Mouse (Mus musculus): ENCODE results near the gene Ctf2. TPM values are rescaled to one million over a fixed set of nuclear protein-coding genes. Genes with fewer than 3 reads are reported as not detected.

Gene Ctf2
- polyA plus RNA-seq, 1 experiment: not detected

DNA sequence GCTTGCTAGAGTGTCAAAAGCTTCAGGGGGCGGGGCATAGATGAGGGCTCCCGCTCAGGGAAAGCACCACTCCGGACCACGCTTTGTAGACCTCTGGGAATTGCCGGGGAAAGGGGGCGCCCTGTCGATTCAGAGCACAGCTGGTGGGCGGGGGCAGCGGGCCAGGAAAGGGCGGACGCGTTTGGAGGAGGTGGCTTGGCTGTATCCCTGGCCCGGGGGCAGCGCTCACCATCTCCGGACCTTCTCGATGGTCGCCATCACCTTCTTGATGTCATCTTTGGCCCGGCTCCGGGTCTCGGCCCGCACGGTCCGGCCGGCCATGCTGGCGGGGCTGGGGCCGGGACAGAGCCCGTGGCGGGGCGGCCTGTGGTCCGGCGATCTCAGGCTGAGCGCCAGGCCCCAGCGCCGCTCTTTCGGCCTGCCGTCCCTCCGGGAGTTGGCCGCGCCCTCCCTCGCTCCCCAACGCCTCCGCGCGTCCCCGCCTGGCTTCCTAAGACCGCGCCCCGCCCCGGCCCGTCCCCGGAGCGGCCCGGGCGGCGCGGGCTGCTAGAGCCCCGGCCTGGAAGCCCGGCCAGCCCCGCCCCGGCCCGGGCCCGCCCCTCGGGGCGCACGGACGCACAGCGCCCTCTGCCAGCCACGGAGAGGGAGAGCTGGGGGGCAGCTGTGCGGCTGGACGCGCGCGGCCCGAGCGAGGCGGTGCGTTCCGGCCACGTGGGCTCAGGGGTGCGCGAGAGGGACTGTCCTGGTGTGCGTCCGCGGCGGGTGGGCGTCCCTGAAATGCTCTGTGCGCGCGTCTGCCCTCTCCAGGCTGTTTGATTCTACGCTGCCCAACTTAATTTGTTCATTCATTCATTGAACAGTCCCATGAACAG lies 23.5 kb downstream of the Ctf2 start, which contains the start of gene Bcl7c:
Bcl7c (minus strand) TSS at position 727 of the 872 bp plus-strand sequence.
- peak within 1 kb of the TSS; percentile 75 for H3K4me3 ChIP-seq (ENCODE audit: low read depth, low read length)
- peak within 1 kb of the TSS; percentile 73 for H3K27ac ChIP-seq (ENCODE audit: insufficient read depth, low read length)
- H3K4me1 ChIP-seq (ENCODE audit: control insufficient read depth, insufficient read depth, low read length): no peaks in the 10 kb centered on the region
- no peaks in the 10 kb centered on the region for H3K27me3 ChIP-seq (ENCODE audit: control insufficient read depth, insufficient read depth, low read length, poor library complexity, severe bottlenecking)
- peak within 1 kb of the TSS; percentile 80 for H3K9ac ChIP-seq (ENCODE audit: low read depth, poor library complexity, severe bottlenecking)
- H3K36me3 ChIP-seq (ENCODE audit: control insufficient read depth, insufficient read depth, low read length, poor library complexity, severe bottlenecking): peaks cover 5% of the 10 kb centered on the region; the same call in 1 of the 2 replicates
- TF ChIP-seq POLR2A (IDR thresholded peaks at IDR 0.05; ENCODE audit: insufficient read depth, low read length) (no peak), EP300 (IDR thresholded peaks at IDR 0.05; ENCODE audit: insufficient read depth, low read depth, low read length) (no peak), CTCF (IDR thresholded peaks at IDR 0.05; ENCODE audit: low read depth, low read length) (peak; percentile 33)
- H3K9me3 ChIP-seq (replicated peaks; ENCODE audit: control insufficient read depth, insufficient read depth, low read length, poor library complexity, severe bottlenecking): no peaks in the 10 kb centered on the region

DNA sequence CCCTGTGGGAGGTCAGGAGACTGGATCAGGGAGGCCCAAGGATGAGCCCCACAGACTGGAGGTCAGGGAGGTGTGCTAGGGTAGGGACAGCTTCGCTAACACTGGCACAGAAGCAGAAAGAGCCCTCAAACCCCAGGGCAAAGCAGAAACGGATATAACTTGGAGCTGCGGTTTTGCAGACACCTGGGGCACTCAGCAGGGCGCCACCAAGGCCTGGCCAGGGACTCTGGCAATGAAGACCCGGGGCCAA lies 24.1 kb downstream of the Ctf2 start:
- Histone ChIP-seq H3K4me1 (ENCODE audit: control insufficient read depth, insufficient read depth, low read length) (no peaks in the 10 kb centered on the region), H3K4me3 (ENCODE audit: low read depth, low read length) (peak overlapping the region; percentile 75), H3K27ac (ENCODE audit: insufficient read depth, low read length) (no peak overlapping the region), H3K27me3 (ENCODE audit: control insufficient read depth, insufficient read depth, low read length, poor library complexity, severe bottlenecking) (no peaks in the 10 kb centered on the region), H3K36me3 (ENCODE audit: control insufficient read depth, insufficient read depth, low read length, poor library complexity, severe bottlenecking) (peaks cover 5% of the 10 kb centered on the region; the same call in 1 of the 2 replicates), H3K9ac (ENCODE audit: low read depth, poor library complexity, severe bottlenecking) (peak overlapping the region; percentile 80; the same call in 1 of the 2 replicates), H3K9me3 (replicated peaks; ENCODE audit: control insufficient read depth, insufficient read depth, low read length, poor library complexity, severe bottlenecking) (no peaks in the 10 kb centered on the region)
- TF ChIP-seq CTCF (IDR thresholded peaks at IDR 0.05; ENCODE audit: low read depth, low read length): no peak
- TF ChIP-seq EP300 (IDR thresholded peaks at IDR 0.05; ENCODE audit: insufficient read depth, low read depth, low read length): no peak
- TF ChIP-seq POLR2A (IDR thresholded peaks at IDR 0.05; ENCODE audit: insufficient read depth, low read length): no peak

DNA sequence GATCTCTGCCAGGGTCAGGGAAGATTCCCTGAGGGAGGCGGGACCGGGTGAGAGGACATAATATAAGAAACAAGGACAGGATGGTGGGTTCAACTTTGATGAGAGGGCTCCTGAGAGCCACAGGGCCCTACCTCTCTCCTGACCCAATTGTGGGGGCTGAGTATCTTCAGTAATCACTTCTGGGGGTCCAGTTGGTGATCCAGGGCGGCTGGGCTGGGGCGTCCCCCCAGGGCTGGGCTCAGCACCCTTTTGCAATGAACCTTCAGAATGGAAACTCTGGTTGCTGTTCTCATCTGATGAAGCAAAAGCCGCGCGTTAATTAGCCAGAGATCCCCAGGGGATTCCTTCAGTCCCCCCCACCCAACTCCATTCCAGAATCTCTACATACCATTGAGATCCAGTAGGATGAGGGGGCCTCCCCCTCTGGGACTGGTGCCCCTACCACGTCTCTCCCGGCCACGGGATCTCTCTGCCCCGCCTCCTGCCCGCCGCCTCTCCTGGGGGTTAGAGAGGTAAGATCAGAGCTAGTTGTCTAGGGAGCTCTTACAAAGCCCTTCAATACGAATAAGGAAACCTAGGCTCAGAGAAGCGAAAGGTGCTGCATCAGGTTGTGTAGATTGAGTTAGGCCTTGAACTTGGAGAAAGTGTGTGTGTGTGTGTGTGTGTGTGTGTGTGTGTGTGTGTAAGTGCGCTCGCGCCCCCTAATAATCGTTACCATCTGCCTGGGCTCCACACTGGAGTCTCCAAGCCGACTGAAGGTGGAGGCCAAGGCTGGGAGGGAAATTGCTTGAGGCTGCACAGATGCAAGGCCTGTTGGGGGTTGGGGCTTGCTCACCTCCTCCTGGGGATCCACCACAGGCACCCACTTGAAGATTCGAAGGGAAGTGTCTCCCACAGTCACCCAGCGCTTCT lies 24.7 kb downstream of the Ctf2 start:
- Histone ChIP-seq H3K9ac (ENCODE audit: low read depth, poor library complexity, severe bottlenecking) (0 out of 2 replicates have a peak overlapping the region, but pooled peaks have one; percentile 80), H3K4me1 (ENCODE audit: control insufficient read depth, insufficient read depth, low read length) (no peaks in the 10 kb centered on the region)

DNA sequence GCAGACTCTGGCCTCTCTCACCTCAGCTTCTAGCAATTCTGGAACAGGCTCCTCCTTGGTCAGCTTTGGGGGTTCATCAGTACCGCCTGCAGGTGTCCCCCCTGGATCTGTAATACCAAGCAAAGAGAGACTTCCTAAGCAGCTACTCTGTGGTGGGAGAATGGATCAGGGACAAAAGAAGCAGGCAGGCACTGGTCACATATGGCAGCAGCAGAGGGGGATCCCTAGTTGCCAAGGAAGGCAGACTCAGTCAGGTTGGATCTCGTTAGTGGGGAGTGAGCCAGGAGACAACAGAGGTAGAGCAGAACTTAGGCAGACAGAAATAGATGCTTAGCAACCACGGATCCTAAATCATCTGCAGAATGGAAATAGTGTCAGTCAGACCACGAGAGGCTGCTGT lies 26.3 kb downstream of the Ctf2 start:
- H3K36me3 ChIP-seq (ENCODE audit: control insufficient read depth, insufficient read depth, low read length, poor library complexity, severe bottlenecking): peaks cover 5% of the 10 kb centered on the region; the same call in 1 of the 2 replicates
- H3K4me3 ChIP-seq (ENCODE audit: low read depth, low read length): no peak overlapping the region
- TF ChIP-seq EP300 (IDR thresholded peaks at IDR 0.05; ENCODE audit: insufficient read depth, low read depth, low read length) (no peak), POLR2A (IDR thresholded peaks at IDR 0.05; ENCODE audit: insufficient read depth, low read length) (no peak), CTCF (IDR thresholded peaks at IDR 0.05; ENCODE audit: low read depth, low read length) (no peak)
- no peak overlapping the region for H3K27ac ChIP-seq (ENCODE audit: insufficient read depth, low read length)
- H3K9me3 ChIP-seq (replicated peaks; ENCODE audit: control insufficient read depth, insufficient read depth, low read length, poor library complexity, severe bottlenecking): no peaks in the 10 kb centered on the region
- H3K9ac ChIP-seq (ENCODE audit: low read depth, poor library complexity, severe bottlenecking): no peak overlapping the region
- H3K4me1 ChIP-seq (ENCODE audit: control insufficient read depth, insufficient read depth, low read length): no peaks in the 10 kb centered on the region
- H3K27me3 ChIP-seq (ENCODE audit: control insufficient read depth, insufficient read depth, low read length, poor library complexity, severe bottlenecking): no peaks in the 10 kb centered on the region

More for the DNA sequence above, 24.7 kb downstream of the Ctf2 start:
- no peaks in the 10 kb centered on the region for H3K27me3 ChIP-seq (ENCODE audit: control insufficient read depth, insufficient read depth, low read length, poor library complexity, severe bottlenecking)
- H3K9me3 ChIP-seq (replicated peaks; ENCODE audit: control insufficient read depth, insufficient read depth, low read length, poor library complexity, severe bottlenecking): no peaks in the 10 kb centered on the region
- TF ChIP-seq POLR2A (IDR thresholded peaks at IDR 0.05; ENCODE audit: insufficient read depth, low read length) (no peak), CTCF (IDR thresholded peaks at IDR 0.05; ENCODE audit: low read depth, low read length) (no peak), EP300 (IDR thresholded peaks at IDR 0.05; ENCODE audit: insufficient read depth, low read depth, low read length) (no peak)
- peaks cover 5% of the 10 kb centered on the region; the same call in 1 of the 2 replicates for H3K36me3 ChIP-seq (ENCODE audit: control insufficient read depth, insufficient read depth, low read length, poor library complexity, severe bottlenecking)
- H3K4me3 ChIP-seq (ENCODE audit: low read depth, low read length): peak overlapping the region; percentile 75
- no peak overlapping the region for H3K27ac ChIP-seq (ENCODE audit: insufficient read depth, low read length)

DNA sequence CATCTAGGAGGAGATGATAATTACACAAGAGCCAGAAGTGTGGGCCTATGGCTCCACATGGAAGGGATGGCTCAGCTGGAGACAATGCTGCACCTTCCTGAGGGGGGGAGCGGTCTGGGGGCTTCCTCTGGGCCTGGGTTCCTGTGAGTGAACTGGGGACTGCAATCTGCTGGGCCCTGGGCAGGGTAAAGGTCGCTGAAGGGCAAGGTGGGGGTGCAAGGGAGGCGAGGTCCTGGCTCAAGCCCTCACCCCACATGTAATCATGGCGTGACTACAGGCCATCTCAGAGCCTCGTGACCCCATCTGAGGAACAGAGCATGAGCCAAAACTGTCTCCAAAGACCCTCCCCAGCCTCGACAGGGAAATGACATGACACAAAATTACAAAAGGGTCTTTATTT lies 27.4 kb downstream of the Ctf2 start:
- Histone ChIP-seq H3K9me3 (replicated peaks; ENCODE audit: control insufficient read depth, insufficient read depth, low read length, poor library complexity, severe bottlenecking) (no peaks in the 10 kb centered on the region), H3K4me3 (ENCODE audit: low read depth, low read length) (no peak overlapping the region), H3K9ac (ENCODE audit: low read depth, poor library complexity, severe bottlenecking) (no peak overlapping the region), H3K36me3 (ENCODE audit: control insufficient read depth, insufficient read depth, low read length, poor library complexity, severe bottlenecking) (peaks cover 5% of the 10 kb centered on the region; the same call in 1 of the 2 replicates), H3K27ac (ENCODE audit: insufficient read depth, low read length) (no peak overlapping the region), H3K27me3 (ENCODE audit: control insufficient read depth, insufficient read depth, low read length, poor library complexity, severe bottlenecking) (no peaks in the 10 kb centered on the region), H3K4me1 (ENCODE audit: control insufficient read depth, insufficient read depth, low read length) (no peaks in the 10 kb centered on the region)
- TF ChIP-seq POLR2A (IDR thresholded peaks at IDR 0.05; ENCODE audit: insufficient read depth, low read length): no peak
- TF ChIP-seq CTCF (IDR thresholded peaks at IDR 0.05; ENCODE audit: low read depth, low read length): no peak
- no peak for TF ChIP-seq EP300 (IDR thresholded peaks at IDR 0.05; ENCODE audit: insufficient read depth, low read depth, low read length)

All from ES-Bruce4 (cell line).